Mouse (Mus musculus) liver, adult 2 months (tissue): ENCODE measurements around the gene Rad51ap2.

Source experiments
- CTCF ChIP-seq: fragments of 200-500 bp; IDR thresholded peaks from 2 replicates; pipeline ENCODE4 v1.5.1; 2011; ENCODE audit warnings: low read depth, low read length, control low read depth
- POLR2A ChIP-seq: fragments of 200-500 bp; IDR thresholded peaks from 2 replicates; pipeline ENCODE4 v1.6.1; 2011; ENCODE audit warnings: low read length, control low read depth; ENCODE audit not compliant: insufficient read depth; ENCODE audit errors: extremely low read depth

DNA sequence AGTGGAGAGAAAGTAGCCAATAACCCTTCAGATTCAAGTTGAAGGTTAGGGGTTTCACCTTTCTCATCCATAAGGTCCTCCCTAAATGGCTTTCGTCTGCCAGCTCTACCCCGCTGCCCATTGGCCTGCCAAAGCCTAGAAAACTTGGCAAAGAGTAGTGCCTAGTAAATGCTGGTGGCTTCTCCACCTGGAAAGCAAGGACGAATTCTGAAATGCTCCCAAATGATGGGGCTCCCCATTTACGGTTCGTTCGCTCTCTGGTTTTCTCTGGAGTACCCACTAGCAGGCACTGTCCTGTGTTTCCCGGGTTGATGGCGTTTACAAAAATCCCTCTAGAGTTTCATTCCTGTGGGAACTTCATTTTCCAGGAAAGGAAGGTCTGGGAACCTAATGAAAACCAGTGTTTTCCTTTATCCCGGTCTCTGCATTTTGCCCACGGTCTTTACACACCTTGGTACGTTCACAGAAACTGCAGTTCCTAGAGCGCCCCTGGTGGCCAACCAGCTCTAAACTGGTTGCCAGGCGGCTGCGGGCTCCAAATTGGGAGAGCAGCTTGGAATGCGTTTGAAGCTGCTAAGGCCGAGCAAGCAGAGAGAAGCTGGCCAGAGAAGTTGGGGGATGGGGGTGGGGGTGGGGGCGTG lies 18.5 kb upstream of the Rad51ap2 start:
- TF ChIP-seq CTCF: peak; percentile 71
- TF ChIP-seq POLR2A: no peak
